In genomic region chr7:96943715-96944377, GRCm38 (mm10) we compare ENCODE assay signal across 17 mouse cellular contexts. TPM values are rescaled to one million over a fixed set of nuclear protein-coding genes. Genes with fewer than 3 reads are reported as not detected.
DNase-seq lines count a peak whose midpoint lies in the region; ATAC-seq and TF ChIP-seq lines count a peak whose summit lies in the region.
"Had no signal": no experiment of that assay in that cellular context is flagged by ENCODE, and none has a peak within 500 bp of the region (broad histone marks: within the 10 kb centered on the region; RNA-seq: fewer than 3 reads in every experiment).

No protein-coding gene starts in this region.

- H3K27ac ChIP-seq in midbrain, embryonic 11.5 days (ENCODE audit: low read depth, low read length), result no peak overlapping the region
- H3K27ac ChIP-seq in midbrain, postnatal 0 days (ENCODE audit: low read depth, low read length), result no peak overlapping the region
- no peak overlapping the region for H3K27ac ChIP-seq in embryonic facial prominence, embryonic 14.5 days (replicated peaks; ENCODE audit: low read depth, low read length)
- H3K27ac ChIP-seq: heart, adult 2 months; hindbrain, embryonic 10.5 days; hindbrain, embryonic 14.5 days; intestine, embryonic 15.5 days had no signal

- TF ChIP-seq CTCF in midbrain, postnatal 0 days (IDR thresholded peaks at IDR 0.05), result no peak
- no peak for TF ChIP-seq CTCF in Patski (IDR thresholded peaks at IDR 0.05)

- H3K9ac ChIP-seq in midbrain, embryonic 11.5 days (ENCODE audit: low read length), result no peak overlapping the region
- no peak overlapping the region for H3K9ac ChIP-seq in midbrain, postnatal 0 days (replicated peaks; ENCODE audit: low read length, poor library complexity, severe bottlenecking)
- H3K9ac ChIP-seq in embryonic facial prominence, embryonic 14.5 days (ENCODE audit: low read depth, low read length), result no peak overlapping the region
- H3K9ac ChIP-seq: heart, embryonic 12.5 days; hindbrain, embryonic 14.5 days; intestine, embryonic 15.5 days had no signal

- 24% methylated on average over 5 of the region's 5 CpGs for WGBS in midbrain, embryonic 11.5 days
- WGBS in midbrain, postnatal 0 days, result 25% methylated on average over 5 of the region's 5 CpGs
- WGBS in embryonic facial prominence, embryonic 14.5 days, result 62% methylated on average over 5 of the region's 5 CpGs

- H3K4me1 ChIP-seq in midbrain, embryonic 11.5 days (ENCODE audit: control insufficient read depth, insufficient read depth, low read length), result peaks cover 3% of the 10 kb centered on the region
- no peaks in the 10 kb centered on the region for H3K4me1 ChIP-seq in midbrain, postnatal 0 days (ENCODE audit: insufficient read depth, low read length)
- H3K4me1 ChIP-seq in embryonic facial prominence, embryonic 14.5 days (ENCODE audit: control insufficient read depth, insufficient read depth, low read length), result no peaks in the 10 kb centered on the region
- H3K4me1 ChIP-seq: heart, embryonic 12.5 days; hindbrain, embryonic 10.5 days; intestine, embryonic 15.5 days had no signal

- POLR2A ChIA-PET in Patski (lab: Charles Lee), result interaction anchor here (0.6 kb wide), 1 partner anchor 9 kb away, joined by 4 read pairs; no protein-coding TSS in a partner anchor

- H3K4me3 ChIP-seq in midbrain, embryonic 11.5 days (ENCODE audit: low read depth, low read length), result no peak overlapping the region
- no peak overlapping the region for H3K4me3 ChIP-seq in midbrain, postnatal 0 days (ENCODE audit: low read depth, low read length)
- no peak overlapping the region for H3K4me3 ChIP-seq in embryonic facial prominence, embryonic 14.5 days (ENCODE audit: low read depth, low read length)
- H3K4me3 ChIP-seq: heart, adult 2 months; heart, embryonic 12.5 days; hindbrain, embryonic 10.5 days; intestine, embryonic 15.5 days had no signal

- no peak for DNase-seq in midbrain, embryonic 11.5 days (ENCODE audit: low spot score, missing footprints)
- DNase-seq in midbrain, postnatal 0 days (ENCODE audit: low spot score), result no peak
- peak; percentile 27 for DNase-seq in Patski (ENCODE audit: low read depth, low spot score)
- DNase-seq in embryonic facial prominence, embryonic 14.5 days (ENCODE audit: low spot score), result peak; percentile 16
- DNase-seq in thymus, postnatal 4 days, result no peak
- DNase-seq: adrenal gland, postnatal 10 days; cerebellum, adult 11-12 months; cerebellum, adult 9-10 months; cerebellum, postnatal 36 days; gastrocnemius, postnatal 10 days; heart, adult 2 months had no signal

- H3K27me3 ChIP-seq in midbrain, embryonic 11.5 days (ENCODE audit: control insufficient read depth, insufficient read depth, low read length), result no peaks in the 10 kb centered on the region
- H3K27me3 ChIP-seq in midbrain, postnatal 0 days (ENCODE audit: insufficient read depth, low read length), result no peaks in the 10 kb centered on the region
- peaks cover 10% of the 10 kb centered on the region for H3K27me3 ChIP-seq in Patski
- H3K27me3 ChIP-seq in embryonic facial prominence, embryonic 14.5 days (replicated peaks; ENCODE audit: control insufficient read depth, insufficient read depth, low read length), result no peaks in the 10 kb centered on the region
- H3K27me3 ChIP-seq: heart, embryonic 12.5 days; intestine, embryonic 15.5 days had no signal

- ATAC-seq in midbrain, embryonic 11.5 days (ENCODE audit: low FRiP score), result peak; percentile 67
- no peak for ATAC-seq in midbrain, postnatal 0 days (ENCODE audit: low FRiP score)
- peak; percentile 84 for ATAC-seq in Patski
- peak; percentile 68 for ATAC-seq in embryonic facial prominence, embryonic 14.5 days (ENCODE audit: low read depth)
- no peak for ATAC-seq in megakaryocyte, adult 5-6 weeks (ENCODE audit: poor library complexity, severe bottlenecking)
- ATAC-seq: forebrain, embryonic 14.5 days; intestine, embryonic 15.5 days had no signal

- H3K36me3 ChIP-seq in midbrain, embryonic 11.5 days (ENCODE audit: control insufficient read depth, insufficient read depth, low read length), result no peaks in the 10 kb centered on the region
- H3K36me3 ChIP-seq in midbrain, postnatal 0 days (ENCODE audit: insufficient read depth, low read length), result no peaks in the 10 kb centered on the region
- H3K36me3 ChIP-seq in embryonic facial prominence, embryonic 14.5 days (ENCODE audit: control insufficient read depth, insufficient read depth, low read length), result no peaks in the 10 kb centered on the region
- H3K36me3 ChIP-seq: heart, embryonic 12.5 days; hindbrain, embryonic 10.5 days; intestine, embryonic 15.5 days had no signal

- in situ Hi-C loops in Patski (cut with MboI; ENCODE audit: low pct_unique_long_range_greater_than_20kb), result no loop called here

- no peak overlapping the region for H3K4me2 ChIP-seq in midbrain, embryonic 11.5 days
- no peak overlapping the region for H3K4me2 ChIP-seq in midbrain, postnatal 0 days (ENCODE audit: low read depth, low read length, poor library complexity, severe bottlenecking)
- H3K4me2 ChIP-seq in embryonic facial prominence, embryonic 14.5 days (ENCODE audit: low read depth, low read length), result no peak overlapping the region
- H3K4me2 ChIP-seq: heart, embryonic 12.5 days; hindbrain, embryonic 14.5 days; intestine, embryonic 15.5 days had no signal

- CTCF ChIA-PET in Patski (lab: Charles Lee), result interaction anchor here (0.9 kb wide), 1 partner anchor 9 kb away, joined by 4 read pairs; no protein-coding TSS in a partner anchor

- no peaks in the 10 kb centered on the region for H3K9me3 ChIP-seq in midbrain, embryonic 11.5 days (ENCODE audit: control insufficient read depth, low read length)
- H3K9me3 ChIP-seq in midbrain, postnatal 0 days (ENCODE audit: low read length), result no peaks in the 10 kb centered on the region
- H3K9me3 ChIP-seq in embryonic facial prominence, embryonic 14.5 days (ENCODE audit: control insufficient read depth, low read length), result no peaks in the 10 kb centered on the region

RNA-seq across cellular contexts. Expression of gene Nars2, which starts 7.5 kb away (rescaled TPM):
- polyA plus RNA-seq in midbrain, embryonic 11.5 days (2014; fragmentation: Nextera tagmentation; extraction: Ambion mirVana), result 20.6 and 24.5 TPM in 2 replicates
- 5.4 and 13.9 TPM in 2 replicates for total RNA-seq in midbrain, postnatal 0 days (2014; rRNA removed)
- polyA plus RNA-seq in midbrain, postnatal 0 days (2015; fragmentation: Nextera tagmentation; extraction: Ambion mirVana), result 13.2 and 14.9 TPM in 2 replicates
- 11.8 TPM for polyA plus RNA-seq in Patski (2021)
- polyA plus RNA-seq in embryonic facial prominence, embryonic 14.5 days (2014; fragmentation: Nextera tagmentation; extraction: Ambion mirVana), result 19.2 and 25.3 TPM in 2 replicates
- 2.6 and 3.1 TPM in 2 replicates for total RNA-seq in megakaryocyte, adult 5-6 weeks (2015)
- total RNA-seq in megakaryocyte, adult 5-6 weeks (2017), result 3.3 and 4.0 TPM in 2 replicates

Comparison
In these comparisons a context has a peak if more than half of its experiments do, and no peak if none do; other contexts are left out.
1. ATAC-seq: peak in midbrain, embryonic 11.5 days (single experiment), Patski (single experiment) and embryonic facial prominence, embryonic 14.5 days (single experiment); none in midbrain, postnatal 0 days (single experiment) and megakaryocyte, adult 5-6 weeks (single experiment).
2. DNase-seq: peak in Patski (single experiment) and embryonic facial prominence, embryonic 14.5 days (single experiment); none in midbrain, embryonic 11.5 days (single experiment), midbrain, postnatal 0 days (single experiment) and thymus, postnatal 4 days (single experiment).